Mouse (Mus musculus) midbrain, embryonic 15.5 days (tissue): ENCODE measurements at regions not wholly inside any gene's neighbourhood (a gene's known extent, or its start where the extent isn't known, plus 50 kb on each side); places are given as distances from the start of the nearest gene placed in this dataset.

ENCODE experiments used
- ATAC-seq: fragments of 200-750 bp; cut with Nextera tagmentation; replicated peaks from 2 replicates; pipeline ENCODE4 v1.8.0; 2017; ENCODE audit warnings: moderate TSS enrichment
- H3K27ac ChIP-seq: fragments of 300-500 bp; sonication (generic); 2 replicates; pipeline ENCODE4 v1.5.1; 2015; ENCODE audit warnings: mild to moderate bottlenecking, inconsistent platforms
- H3K27me3 ChIP-seq: fragments of 300-500 bp; sonication (generic); replicated peaks from 2 replicates; pipeline ENCODE4 v1.6.1; 2015; ENCODE audit warnings: inconsistent platforms
- H3K36me3 ChIP-seq: fragments of 300-500 bp; sonication (generic); replicated peaks from 2 replicates; pipeline ENCODE4 v1.6.1; 2015; ENCODE audit warnings: inconsistent platforms
- H3K4me1 ChIP-seq: fragments of 300-500 bp; sonication (generic); 2 replicates; pipeline ENCODE4 v1.6.1; 2015; ENCODE audit warnings: inconsistent platforms
- H3K4me2 ChIP-seq: fragments of 300-500 bp; sonication (generic); 2 replicates; pipeline ENCODE4 v1.6.1; 2015; ENCODE audit warnings: inconsistent platforms, mild to moderate bottlenecking, moderate library complexity
- H3K4me3 ChIP-seq: fragments of 300-500 bp; sonication (generic); 2 replicates; pipeline ENCODE4 v1.5.1; 2015; ENCODE audit warnings: mild to moderate bottlenecking, inconsistent platforms
- H3K9ac ChIP-seq: fragments of 300-500 bp; sonication (generic); 2 replicates; pipeline ENCODE4 v1.6.1; 2015; ENCODE audit warnings: mild to moderate bottlenecking, inconsistent platforms
- H3K9me3 ChIP-seq: fragments of 300-500 bp; sonication (generic); 2 replicates; pipeline ENCODE4 v1.6.1; 2016; ENCODE audit warnings: inconsistent platforms
- WGBS: fragments of 180-500 bp; shearing (Covaris S2); methylation state at CpG from one replicate; pipeline ENCODE4 v1.1.7; 2015; ENCODE audit warnings: mixed read lengths; 5-methylcytosine and 5-hydroxymethylcytosine counted together

DNA sequence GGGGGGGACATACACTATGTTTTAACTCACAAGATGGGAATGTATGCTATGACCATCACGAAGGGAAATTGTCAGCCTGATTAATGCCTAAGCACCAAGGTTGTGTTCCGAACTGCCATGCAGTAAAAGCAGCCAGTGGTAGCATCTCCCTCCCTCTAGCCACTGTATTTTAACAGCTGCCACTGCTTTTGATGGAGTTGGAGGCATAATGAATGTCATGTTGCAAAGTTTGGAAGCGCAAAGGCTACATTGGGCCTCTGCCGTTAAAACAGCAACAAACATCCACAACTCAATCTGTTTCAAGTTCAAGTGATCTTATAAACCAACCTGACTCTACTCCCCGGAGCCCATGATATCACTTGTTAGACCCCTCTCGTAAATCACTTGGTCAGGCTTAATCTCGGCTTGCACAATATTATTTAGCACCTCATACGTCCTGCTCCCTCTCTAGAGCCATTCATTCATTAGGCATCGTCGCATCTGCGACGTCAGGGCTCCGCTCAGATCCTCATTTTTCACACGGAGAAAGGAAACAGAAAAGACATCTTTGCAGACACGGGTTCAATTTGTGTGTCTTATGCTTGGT is 184.7 kb downstream of the Hlx start:
- Histone ChIP-seq H3K27me3 (no peaks in the 10 kb centered on the region), H3K9ac (no peak overlapping the region), H3K4me1 (no peaks in the 10 kb centered on the region), H3K36me3 (no peaks in the 10 kb centered on the region), H3K27ac (no peak overlapping the region), H3K4me3 (no peak overlapping the region), H3K4me2 (no peak overlapping the region), H3K9me3 (no peaks in the 10 kb centered on the region)
- WGBS: 87% methylated on average over 15 of the region's 15 CpGs
- no peak for ATAC-seq

DNA sequence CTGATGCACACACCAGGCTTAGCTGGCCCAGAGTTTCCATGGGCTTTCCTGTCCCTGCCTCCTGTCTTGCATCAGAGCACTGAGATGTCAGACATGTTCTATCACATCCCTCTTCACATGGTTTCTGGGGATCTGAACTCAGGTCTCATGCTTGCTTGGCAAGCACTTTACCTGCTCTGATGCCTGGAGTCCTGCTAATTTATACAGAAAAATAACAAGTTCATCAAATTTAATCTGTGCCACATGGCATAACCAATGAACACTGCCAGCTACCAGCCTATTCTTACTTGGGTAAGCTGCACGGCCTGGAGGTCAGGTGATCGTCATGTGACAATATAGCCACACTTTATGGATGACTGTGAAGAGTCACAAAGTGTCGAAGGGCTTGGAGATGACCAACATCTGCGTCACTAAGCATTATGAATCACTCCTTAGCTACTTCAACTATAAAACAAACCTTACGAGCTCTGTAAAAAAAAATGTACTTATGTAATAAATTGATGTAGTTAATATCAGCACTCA is 186.2 kb downstream of the Hlx start:
- WGBS: 92% methylated on average over 5 of the region's 5 CpGs
- H3K36me3 ChIP-seq: no peaks in the 10 kb centered on the region
- H3K4me1 ChIP-seq: no peaks in the 10 kb centered on the region
- no peaks in the 10 kb centered on the region for H3K9me3 ChIP-seq
- ATAC-seq: no peak
- no peak overlapping the region for H3K4me3 ChIP-seq
- no peak overlapping the region for H3K27ac ChIP-seq
- H3K4me2 ChIP-seq: no peak overlapping the region
- no peak overlapping the region for H3K9ac ChIP-seq
- no peaks in the 10 kb centered on the region for H3K27me3 ChIP-seq

DNA sequence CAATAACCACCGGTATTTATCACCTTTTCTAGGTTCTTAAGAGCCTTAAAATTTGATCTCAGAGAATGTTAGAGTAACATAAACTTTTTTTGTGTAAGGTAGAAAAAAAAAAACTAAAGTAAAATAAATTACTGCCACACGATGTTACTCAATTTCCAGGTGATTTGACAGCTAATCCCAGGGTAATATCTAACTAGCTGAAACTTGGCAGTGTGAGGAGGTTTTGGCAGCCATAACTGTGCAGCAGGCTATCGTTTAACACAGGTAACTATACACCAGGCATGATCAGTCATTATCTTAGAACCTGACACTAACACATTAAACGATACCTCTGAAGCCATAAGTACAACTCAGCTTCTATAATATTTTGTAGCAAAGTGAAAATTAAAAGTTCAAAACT is 187.3 kb downstream of the Hlx start:
- no peak overlapping the region for H3K4me3 ChIP-seq
- no peak for ATAC-seq
- H3K4me1 ChIP-seq: no peaks in the 10 kb centered on the region
- H3K9ac ChIP-seq: no peak overlapping the region
- WGBS: 81% methylated on average over 4 of the region's 4 CpGs
- H3K27me3 ChIP-seq: no peaks in the 10 kb centered on the region
- no peak overlapping the region for H3K4me2 ChIP-seq
- H3K9me3 ChIP-seq: no peaks in the 10 kb centered on the region
- no peak overlapping the region for H3K27ac ChIP-seq
- H3K36me3 ChIP-seq: no peaks in the 10 kb centered on the region

DNA sequence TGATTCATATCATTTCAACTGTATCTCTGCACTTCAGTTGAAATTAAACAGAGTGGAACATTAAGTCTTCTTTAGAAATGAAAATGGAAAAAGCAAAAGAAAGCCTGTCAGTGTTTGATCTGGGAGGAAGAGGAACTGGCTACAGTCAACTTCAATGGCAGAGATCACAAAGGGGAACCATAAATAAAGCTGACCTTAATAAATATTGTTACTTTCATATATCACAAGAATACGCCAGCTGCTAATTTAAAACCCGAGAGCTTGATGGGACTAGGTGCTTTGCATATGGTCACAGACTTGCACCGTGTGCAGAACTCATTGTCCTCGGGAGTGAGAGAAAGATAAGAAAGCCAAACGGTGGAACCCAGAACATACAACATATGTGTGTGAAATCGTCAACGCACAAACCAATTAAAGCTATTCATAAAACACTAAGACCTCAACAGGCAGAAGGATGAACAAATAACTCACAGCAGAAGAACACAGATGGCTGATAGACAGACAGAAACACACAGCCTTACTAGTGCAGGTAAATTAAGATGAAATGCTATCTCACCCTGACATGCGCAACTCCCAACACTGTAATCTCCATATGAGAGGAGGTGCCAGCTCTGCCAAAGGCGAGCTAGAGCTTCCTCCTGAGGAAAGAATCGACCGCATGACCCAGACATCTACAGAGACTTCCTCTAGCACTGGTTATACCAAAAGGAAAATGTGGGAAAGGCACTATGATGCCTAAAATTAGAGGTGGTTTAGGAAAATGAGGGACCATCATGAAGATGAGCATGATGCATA is 189.9 kb downstream of the Hlx start:
- no peaks in the 10 kb centered on the region for H3K36me3 ChIP-seq
- H3K27me3 ChIP-seq: no peaks in the 10 kb centered on the region
- H3K4me1 ChIP-seq: no peaks in the 10 kb centered on the region
- H3K9ac ChIP-seq: no peak overlapping the region
- no peak for ATAC-seq
- H3K4me2 ChIP-seq: no peak overlapping the region
- H3K4me3 ChIP-seq: no peak overlapping the region
- no peak overlapping the region for H3K27ac ChIP-seq
- H3K9me3 ChIP-seq: no peaks in the 10 kb centered on the region
- WGBS: 85% methylated on average over 11 of the region's 11 CpGs

DNA sequence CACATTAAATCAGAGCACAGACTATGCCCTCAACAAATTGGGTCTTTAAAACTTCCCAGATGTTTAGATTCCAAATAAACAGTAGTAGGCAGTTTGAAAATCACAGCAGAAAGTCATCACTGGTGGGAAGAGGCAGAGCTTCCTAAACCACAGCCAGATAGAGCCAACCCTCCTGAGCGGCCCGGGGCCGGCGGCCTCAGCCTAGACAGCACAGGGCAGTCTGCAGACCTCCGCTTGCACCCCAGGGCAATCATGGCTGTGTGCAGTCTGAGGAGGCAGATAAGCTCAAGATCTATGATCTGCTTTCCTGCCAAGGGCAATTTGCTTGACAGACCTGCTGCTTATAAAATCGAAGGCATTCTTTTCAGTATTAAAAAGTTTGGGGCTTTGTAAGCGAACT is 192.6 kb downstream of the Hlx start:
- H3K27me3 ChIP-seq: no peaks in the 10 kb centered on the region
- H3K4me2 ChIP-seq: no peak overlapping the region
- no peaks in the 10 kb centered on the region for H3K36me3 ChIP-seq
- no peak overlapping the region for H3K9ac ChIP-seq
- no peak overlapping the region for H3K4me3 ChIP-seq
- whole genome bisulfite sequencing: 79% methylated on average over 7 of the region's 7 CpGs
- no peaks in the 10 kb centered on the region for H3K4me1 ChIP-seq
- no peak overlapping the region for H3K27ac ChIP-seq
- ATAC-seq: no peak
- no peaks in the 10 kb centered on the region for H3K9me3 ChIP-seq

DNA sequence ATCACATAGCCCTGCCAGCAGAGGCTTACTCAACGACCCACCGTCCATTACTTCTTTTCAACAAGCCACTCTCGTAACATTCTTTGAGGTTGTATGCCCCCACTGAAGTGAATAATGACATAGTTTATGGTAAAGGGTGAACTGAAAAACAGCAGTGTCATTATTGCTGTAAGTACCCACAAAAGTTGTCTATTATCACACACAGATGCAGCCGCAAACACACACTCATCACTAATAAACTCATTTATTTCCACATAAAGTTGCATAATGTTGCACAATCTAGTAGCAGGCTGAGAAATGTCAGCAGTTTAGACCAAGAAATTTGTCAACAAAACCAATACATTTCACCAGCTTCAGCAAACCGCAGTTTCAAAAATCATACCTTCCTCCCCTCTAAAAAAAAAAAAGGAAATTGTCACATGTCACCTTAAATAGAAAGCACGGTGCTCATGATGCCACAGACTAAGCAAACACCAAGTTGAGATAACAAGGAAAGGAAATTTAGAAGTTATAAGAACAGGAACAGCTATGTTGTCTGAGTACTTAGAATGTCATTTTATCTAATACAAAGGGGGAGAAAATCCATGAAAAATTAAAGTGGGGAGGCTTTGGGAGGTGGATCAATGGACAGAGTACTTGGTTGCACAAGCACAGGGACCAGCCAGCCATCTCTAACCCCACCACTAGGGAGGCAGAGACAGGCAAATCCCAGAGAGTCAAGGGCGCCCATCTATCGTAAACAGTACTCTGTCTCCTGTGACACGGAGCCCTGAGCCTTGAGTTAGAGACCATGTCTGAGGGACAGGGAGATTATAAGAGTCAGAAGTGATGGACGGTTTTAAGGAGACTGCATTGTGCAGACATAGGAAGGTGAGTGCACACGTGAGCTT is 195.9 kb downstream of the Hlx start:
- no peak for ATAC-seq
- Histone ChIP-seq H3K36me3 (no peaks in the 10 kb centered on the region), H3K27ac (no peak overlapping the region), H3K4me3 (no peak overlapping the region), H3K4me1 (no peaks in the 10 kb centered on the region), H3K4me2 (no peak overlapping the region), H3K27me3 (no peaks in the 10 kb centered on the region), H3K9ac (no peak overlapping the region), H3K9me3 (no peaks in the 10 kb centered on the region)
- WGBS: 87% methylated on average over 11 of the region's 11 CpGs

DNA sequence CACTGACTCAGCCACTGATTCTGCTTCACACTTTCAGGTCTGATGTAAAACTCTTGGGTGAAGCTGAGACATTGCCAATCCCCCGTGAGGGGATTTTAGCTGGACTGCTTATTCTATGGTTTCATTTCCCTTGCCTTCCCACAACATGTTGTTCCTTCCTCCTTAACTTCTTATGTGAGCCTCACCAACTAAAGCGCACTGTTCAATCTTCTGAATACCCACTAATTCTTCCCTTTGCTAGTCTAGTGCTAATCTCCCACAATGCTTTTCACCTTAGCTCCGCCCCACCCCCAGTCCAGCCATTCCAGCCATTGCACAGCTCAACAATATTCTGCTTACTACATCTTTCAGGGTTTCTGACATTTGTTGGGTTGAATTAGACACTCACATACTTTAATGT is 196.7 kb downstream of the Hlx start:
- Histone ChIP-seq H3K4me2 (no peak overlapping the region), H3K4me1 (no peaks in the 10 kb centered on the region), H3K27ac (no peak overlapping the region), H3K36me3 (no peaks in the 10 kb centered on the region), H3K9ac (no peak overlapping the region), H3K9me3 (no peaks in the 10 kb centered on the region), H3K27me3 (no peaks in the 10 kb centered on the region), H3K4me3 (no peak overlapping the region)
- no peak for ATAC-seq
- WGBS: 95% methylated on average over 3 of the region's 3 CpGs

DNA sequence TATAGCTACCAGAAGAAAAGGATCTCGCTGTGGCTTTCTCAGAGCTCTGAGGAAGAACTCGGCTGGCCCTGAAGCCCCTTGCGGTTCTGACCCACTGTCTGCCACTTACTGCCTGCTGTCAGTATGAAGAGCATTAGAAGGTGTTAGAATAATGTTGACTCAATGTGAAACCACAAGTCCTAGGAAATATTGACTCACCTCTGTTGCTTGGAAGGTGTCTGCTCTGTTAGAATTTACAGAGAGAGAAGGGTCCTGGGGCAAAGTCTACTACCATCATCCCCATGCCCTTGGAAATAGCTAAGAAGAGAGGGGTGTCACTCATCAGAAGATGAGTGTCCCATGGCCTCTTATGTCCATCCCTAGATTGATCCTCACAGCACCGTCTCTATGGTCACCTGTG is 197.9 kb downstream of the Hlx start:
- no peaks in the 10 kb centered on the region for H3K27me3 ChIP-seq
- no peak for ATAC-seq
- no peak overlapping the region for H3K4me3 ChIP-seq
- H3K9ac ChIP-seq: no peak overlapping the region
- H3K36me3 ChIP-seq: no peaks in the 10 kb centered on the region
- H3K4me1 ChIP-seq: no peaks in the 10 kb centered on the region
- no peak overlapping the region for H3K4me2 ChIP-seq
- WGBS: 91% methylated on average over 4 of the region's 4 CpGs
- H3K27ac ChIP-seq: no peak overlapping the region
- no peaks in the 10 kb centered on the region for H3K9me3 ChIP-seq

DNA sequence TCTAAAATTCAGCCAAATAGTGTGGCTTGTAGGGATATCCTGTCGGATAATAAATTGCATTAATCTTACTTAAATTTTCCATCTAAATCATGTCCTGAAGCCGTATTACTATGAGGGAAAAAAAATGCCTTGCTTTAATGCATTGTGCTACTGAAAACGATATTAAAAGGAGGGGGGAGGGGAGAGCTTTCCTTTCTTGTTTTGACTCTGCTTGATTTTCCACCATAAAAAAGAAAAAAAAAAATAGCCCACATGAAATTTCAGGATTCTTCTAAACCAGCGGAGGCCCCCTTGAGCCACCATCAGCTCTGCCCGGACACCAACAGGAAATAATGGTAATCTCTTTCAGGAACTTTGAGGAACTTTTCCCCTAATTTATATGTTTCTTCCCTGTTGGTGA is 198.5 kb downstream of the Hlx start:
- 76% methylated on average over 5 of the region's 5 CpGs for WGBS
- no peaks in the 10 kb centered on the region for H3K36me3 ChIP-seq
- no peak for ATAC-seq
- H3K4me2 ChIP-seq: no peak overlapping the region
- no peak overlapping the region for H3K9ac ChIP-seq
- no peaks in the 10 kb centered on the region for H3K9me3 ChIP-seq
- H3K27ac ChIP-seq: no peak overlapping the region
- no peaks in the 10 kb centered on the region for H3K4me1 ChIP-seq
- no peaks in the 10 kb centered on the region for H3K27me3 ChIP-seq
- H3K4me3 ChIP-seq: no peak overlapping the region

DNA sequence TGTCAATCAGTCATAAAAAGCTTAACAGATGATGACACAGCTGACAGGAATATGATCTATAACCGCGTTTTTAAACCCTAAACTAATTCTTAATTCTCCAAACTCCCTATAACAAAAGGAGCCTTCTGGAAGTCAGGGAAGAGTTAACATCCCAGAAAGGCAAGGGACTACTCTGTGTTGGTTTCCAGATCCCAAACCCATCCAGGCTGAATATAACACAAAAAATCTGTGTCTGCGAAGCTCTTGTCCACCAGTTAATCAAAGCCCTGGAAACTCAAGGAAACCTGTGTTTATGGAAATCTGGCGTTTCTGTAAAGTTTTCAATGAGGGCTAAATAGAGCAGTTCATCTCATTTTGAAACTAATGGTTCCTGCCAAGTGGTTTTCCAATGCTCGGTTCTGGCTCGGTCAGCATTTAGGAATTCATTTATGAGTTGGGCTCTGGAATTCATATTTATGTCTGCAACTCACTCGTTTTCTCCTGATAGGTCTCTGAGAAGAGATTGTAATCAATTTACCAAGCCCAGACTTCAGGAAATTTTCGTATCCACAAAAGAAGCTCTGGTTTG is 199.8 kb downstream of the Hlx start:
- Histone ChIP-seq H3K9ac (no peak overlapping the region), H3K27me3 (no peaks in the 10 kb centered on the region), H3K27ac (no peak overlapping the region), H3K4me1 (no peaks in the 10 kb centered on the region), H3K9me3 (no peaks in the 10 kb centered on the region), H3K4me2 (no peak overlapping the region), H3K4me3 (no peak overlapping the region), H3K36me3 (no peaks in the 10 kb centered on the region)
- WGBS: 80% methylated on average over 8 of the region's 8 CpGs
- ATAC-seq: no peak

DNA sequence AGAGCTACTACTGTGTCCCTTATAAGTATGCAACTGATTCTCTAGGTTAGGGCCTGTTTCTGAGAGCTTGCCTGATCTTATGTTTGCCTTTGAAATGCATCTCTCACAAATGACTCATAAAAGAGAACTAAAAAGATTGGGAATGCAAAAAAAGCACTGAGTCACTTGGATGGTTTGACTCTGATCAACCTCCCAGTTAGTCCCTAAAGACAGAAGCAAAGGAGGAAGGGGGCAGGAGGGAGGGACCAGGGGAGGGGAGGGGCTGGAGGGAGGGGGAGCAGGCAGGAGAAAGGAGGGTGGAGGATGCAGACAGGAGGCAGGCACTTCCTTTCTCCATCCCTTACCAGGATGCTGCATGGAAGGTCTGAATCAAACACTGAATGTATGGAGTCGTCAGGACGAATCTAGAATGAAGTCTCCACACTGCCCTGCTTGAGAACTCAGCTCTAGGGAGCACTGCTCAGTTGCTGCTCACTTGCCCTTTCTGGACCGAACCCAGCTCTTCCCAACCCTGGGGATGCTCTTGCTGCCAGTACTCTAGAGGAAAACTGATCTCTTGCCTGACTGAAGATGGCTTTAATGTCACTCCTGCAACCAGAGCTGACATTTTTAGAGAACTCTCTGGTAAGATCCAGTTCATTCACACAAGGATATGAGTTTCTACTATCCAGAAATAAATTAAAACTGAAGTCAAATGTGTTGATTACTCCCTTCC is 201.7 kb downstream of the Hlx start:
- Histone ChIP-seq H3K36me3 (no peaks in the 10 kb centered on the region), H3K9me3 (no peaks in the 10 kb centered on the region), H3K27me3 (no peaks in the 10 kb centered on the region), H3K4me2 (no peak overlapping the region), H3K4me3 (no peak overlapping the region), H3K27ac (no peak overlapping the region), H3K4me1 (no peaks in the 10 kb centered on the region), H3K9ac (no peak overlapping the region)
- ATAC-seq: no peak
- WGBS: 60% methylated on average over 3 of the region's 3 CpGs

DNA sequence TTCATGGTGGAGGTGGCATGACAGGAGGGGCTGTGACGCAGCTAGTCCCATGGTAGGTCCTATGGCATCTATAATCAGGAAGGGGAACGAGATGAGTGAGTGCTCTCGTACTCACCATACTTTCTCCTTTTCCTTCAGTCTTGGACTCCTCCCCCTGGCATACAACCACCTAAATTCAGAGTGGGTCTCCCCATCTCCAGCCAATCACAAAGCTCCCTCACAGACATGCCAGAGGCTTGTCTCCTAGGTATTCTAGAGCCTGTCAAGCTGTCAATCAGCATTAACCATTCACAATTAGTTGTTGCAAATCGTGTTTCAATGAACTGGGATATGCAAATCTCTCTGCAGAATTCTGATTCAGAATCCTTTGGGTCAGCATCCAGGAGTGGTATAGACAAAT is 206.7 kb downstream of the Hlx start:
- Histone ChIP-seq H3K9ac (no peak overlapping the region), H3K4me1 (no peaks in the 10 kb centered on the region), H3K36me3 (no peaks in the 10 kb centered on the region), H3K27ac (no peak overlapping the region), H3K4me3 (no peak overlapping the region), H3K9me3 (no peaks in the 10 kb centered on the region), H3K27me3 (no peaks in the 10 kb centered on the region), H3K4me2 (no peak overlapping the region)
- WGBS: 46% methylated on average over 4 of the region's 4 CpGs
- ATAC-seq: no peak
